Mouse (Mus musculus): ENCODE measurements around the gene Dll3. TPM values are rescaled to one million over a fixed set of nuclear protein-coding genes. Genes with fewer than 3 reads are reported as not detected.

The Dll3 gene
- 0.04 and 0.36 TPM in 2 replicates for polyA plus RNA-seq (2012; rRNA removed; ENCODE audit: low replicate concordance)

GRCm38 (mm10) chr7:28301616-28302433 lies at the start of gene Dll3:
Gene Dll3 (minus strand): TSS chr7:28302238.

DNA sequence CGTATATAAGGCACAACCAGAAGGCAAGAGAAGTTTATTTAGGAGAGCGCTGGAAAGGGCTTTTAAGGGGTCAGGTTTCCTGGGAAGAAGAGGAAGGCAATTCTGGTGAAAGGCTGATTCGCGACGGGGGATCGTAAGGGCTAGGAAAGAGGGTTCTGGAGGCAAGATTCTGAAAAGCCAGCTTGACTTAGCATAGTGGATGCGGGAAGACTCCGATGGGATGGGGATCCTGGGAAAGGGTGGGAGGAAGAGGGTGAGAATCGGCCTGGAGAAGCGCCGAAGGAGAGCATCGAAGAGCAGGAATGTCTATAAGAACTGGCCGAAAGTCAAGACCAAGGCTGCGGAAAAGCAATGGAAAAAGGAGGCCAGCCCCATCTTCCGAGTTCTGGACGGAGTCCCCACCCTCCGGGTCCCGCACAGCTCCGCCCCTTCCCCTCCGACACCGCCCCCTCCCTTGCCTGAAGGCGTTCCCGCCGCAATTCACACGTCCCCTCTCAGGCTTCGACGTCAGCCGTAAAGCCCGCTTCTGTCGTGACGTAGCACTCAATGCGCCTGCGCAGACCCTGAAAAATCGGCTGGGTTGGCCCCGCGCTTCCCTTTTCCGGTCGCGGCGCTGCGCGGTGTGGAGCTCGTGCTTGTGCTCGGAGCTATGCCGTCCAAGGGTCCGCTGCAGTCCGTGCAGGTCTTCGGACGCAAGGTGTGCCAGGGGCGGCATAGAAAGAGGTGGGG lies 48.3 kb upstream of the Dll3 start, which contains the start of gene Rps16:
Rps16 (plus strand) TSS at position 498 of the 729 bp plus-strand sequence.

DNA sequence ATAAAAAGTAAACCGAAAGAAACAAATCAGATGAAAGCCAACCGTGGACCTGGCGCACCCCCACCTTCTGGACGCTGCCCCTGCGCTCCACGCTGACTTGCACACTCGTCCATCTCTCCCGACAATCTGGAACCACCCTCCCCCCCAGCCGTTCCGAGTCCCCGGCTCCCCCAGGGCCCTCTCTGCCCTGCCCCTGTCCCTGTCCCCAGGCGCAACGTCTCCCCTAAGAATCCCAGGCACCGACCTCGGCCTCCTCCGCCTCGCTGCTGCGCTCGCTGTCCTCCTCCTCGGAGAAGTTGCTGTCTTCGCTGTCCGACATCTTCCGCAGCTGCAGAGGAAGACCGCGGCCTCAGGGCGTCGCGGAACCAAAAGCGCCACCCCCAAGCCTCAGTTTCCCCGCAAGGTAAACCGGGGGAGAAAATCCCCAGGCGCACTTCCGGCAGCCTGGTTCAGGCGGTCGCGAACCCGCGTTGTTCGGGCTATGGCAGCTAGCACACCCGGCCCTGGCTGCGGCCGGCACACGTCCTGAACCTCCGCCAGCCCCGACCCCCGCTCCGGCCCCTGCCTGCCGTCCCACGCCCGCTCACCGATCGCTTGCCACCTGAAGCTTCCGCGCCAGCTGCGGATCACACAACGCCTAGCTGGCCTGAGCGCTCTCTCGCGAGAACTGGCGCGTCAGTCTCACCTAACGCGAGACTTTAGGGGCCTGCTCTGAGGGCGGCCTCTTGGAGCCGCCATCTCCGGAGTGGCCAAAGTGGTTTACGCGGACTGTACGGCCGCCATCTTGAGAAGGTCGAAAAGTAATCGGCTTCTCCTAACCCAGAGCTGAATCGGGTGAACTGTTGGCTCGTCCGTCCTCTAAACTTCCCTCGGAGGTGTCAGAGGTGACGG lies 36.3 kb upstream of the Dll3 start, which contains the start of gene Supt5:
Supt5 (minus strand) TSS at position 639 of the 891 bp plus-strand sequence.

GRCm38 (mm10) chr7:28311926-28312543 lies 10.0 kb upstream of the Dll3 start, which contains the start of gene Timm50:
Gene Timm50 (minus strand): TSS chr7:28312072.

DNA sequence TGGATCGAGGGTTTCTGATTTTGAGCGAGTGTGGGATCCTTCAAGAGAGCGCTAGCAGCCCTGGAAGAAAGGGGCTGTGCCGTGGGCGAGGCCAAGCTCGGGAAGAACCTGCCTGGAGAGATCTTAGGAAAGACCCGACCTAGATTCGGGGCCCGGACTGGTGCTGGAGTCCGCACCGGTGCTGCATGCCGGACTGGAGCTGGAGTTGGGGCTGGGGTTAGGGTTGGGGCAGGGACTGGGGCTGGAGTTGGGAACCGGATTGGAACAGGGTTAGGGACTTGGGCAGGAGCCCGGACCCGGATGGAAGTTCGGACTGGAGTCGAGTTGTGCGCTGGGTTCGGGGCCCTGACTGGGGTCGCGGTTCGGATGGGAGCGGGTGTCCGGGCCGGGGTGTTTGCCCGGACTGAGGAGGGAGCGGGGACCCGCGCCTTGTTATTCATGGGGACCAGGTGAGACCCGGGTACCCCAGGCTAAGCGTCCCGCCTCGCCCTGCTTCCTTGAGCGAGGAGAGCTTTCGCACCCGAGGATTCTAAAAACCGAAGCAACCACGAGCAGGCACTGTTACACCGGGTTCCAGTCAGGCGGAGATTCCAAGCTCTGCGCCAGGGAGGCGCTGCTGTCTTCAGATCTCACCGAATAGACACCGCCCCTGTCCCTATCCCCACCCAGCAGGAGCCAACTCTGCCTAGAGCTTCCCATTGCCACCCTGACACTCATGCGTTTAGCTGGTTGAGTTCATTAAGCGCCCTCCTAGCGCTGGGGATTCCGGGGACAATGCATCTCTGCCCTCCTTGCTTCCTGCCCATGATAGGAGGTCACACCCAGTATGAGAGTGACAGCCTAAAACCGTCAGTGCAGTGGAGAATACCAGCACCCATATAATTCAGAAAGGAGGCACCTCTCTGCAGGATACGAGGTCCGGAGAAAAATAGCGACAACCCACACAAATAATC lies 11.1 kb downstream of the Dll3 start, which contains the start of gene Selenov:
Selenov (minus strand) TSS at position 549 of the 953 bp plus-strand sequence.

GRCm38 (mm10) chr7:28277615-28278278 lies 24.3 kb downstream of the Dll3 start, which contains the start of gene Eid2b:
Gene Eid2b (plus strand): TSS chr7:28277739.

GRCm38 (mm10) chr7:28267129-28268041 lies 34.7 kb downstream of the Dll3 start, which contains the start of gene Eid2:
Gene Eid2 (plus strand): TSS chr7:28267881.

Other genes with a start within 250 kb of the Dll3 start
- 0.53 and 54.2 TPM in 2 replicates for gene Fcgbp, start 231.0 kb downstream of the Dll3 start, polyA plus RNA-seq (2012; rRNA removed; ENCODE audit: low replicate concordance)
- 0.08 and 0.11 TPM in 2 replicates for gene 9530053A07Rik, start 172.8 kb downstream of the Dll3 start, polyA plus RNA-seq (2012; rRNA removed; ENCODE audit: low replicate concordance)
- 25.8 and 84.3 TPM in 2 replicates for gene Fbl, start 132.5 kb downstream of the Dll3 start, polyA plus RNA-seq (2012; rRNA removed; ENCODE audit: low replicate concordance)
- 41.7 and 43.4 TPM in 2 replicates for gene Dyrk1b, start 122.8 kb downstream of the Dll3 start, polyA plus RNA-seq (2012; rRNA removed; ENCODE audit: low replicate concordance)
- 4.6 and 9.1 TPM in 2 replicates for gene Eid2, start 34.4 kb downstream of the Dll3 start, polyA plus RNA-seq (2012; rRNA removed; ENCODE audit: low replicate concordance)
- gene Eid2b, start 24.5 kb downstream of the Dll3 start, polyA plus RNA-seq (2012; rRNA removed; ENCODE audit: low replicate concordance), result 6.6 and 12.9 TPM in 2 replicates
- gene Selenov, start 11.1 kb downstream of the Dll3 start, polyA plus RNA-seq (2012; rRNA removed; ENCODE audit: low replicate concordance), result 0.14 and 0.33 TPM in 2 replicates
- 112 and 113 TPM in 2 replicates for gene Timm50, start 9.8 kb upstream of the Dll3 start, polyA plus RNA-seq (2012; rRNA removed; ENCODE audit: low replicate concordance)
- gene Supt5, start 36.5 kb upstream of the Dll3 start, polyA plus RNA-seq (2012; rRNA removed; ENCODE audit: low replicate concordance), result 92.2 and 125 TPM in 2 replicates
- gene Rps16, start 48.4 kb upstream of the Dll3 start, polyA plus RNA-seq (2012; rRNA removed; ENCODE audit: low replicate concordance), result 520 and 1,161 TPM in 2 replicates
- 27.6 and 51.9 TPM in 2 replicates for gene Plekhg2, start 70.4 kb upstream of the Dll3 start, polyA plus RNA-seq (2012; rRNA removed; ENCODE audit: low replicate concordance)
- 35.4 and 86.7 TPM in 2 replicates for gene Zfp36, start 78.0 kb upstream of the Dll3 start, polyA plus RNA-seq (2012; rRNA removed; ENCODE audit: low replicate concordance)
- gene Med29, start 90.5 kb upstream of the Dll3 start, polyA plus RNA-seq (2012; rRNA removed; ENCODE audit: low replicate concordance), result 55.0 and 56.9 TPM in 2 replicates
- gene Paf1, start 90.7 kb upstream of the Dll3 start, polyA plus RNA-seq (2012; rRNA removed; ENCODE audit: low replicate concordance), result 75.4 and 88.0 TPM in 2 replicates
- 9.9 and 15.1 TPM in 2 replicates for gene Gmfg, start 135.2 kb upstream of the Dll3 start, polyA plus RNA-seq (2012; rRNA removed; ENCODE audit: low replicate concordance)
- gene Lrfn1, start 149.7 kb upstream of the Dll3 start, polyA plus RNA-seq (2012; rRNA removed; ENCODE audit: low replicate concordance), result 3.1 and 12.7 TPM in 2 replicates
- not detected in 2 replicates for gene Ifnl2, start 208.2 kb upstream of the Dll3 start, polyA plus RNA-seq (2012; rRNA removed; ENCODE audit: low replicate concordance)
- not detected in 2 replicates for gene Ifnl3, start 220.6 kb upstream of the Dll3 start, polyA plus RNA-seq (2012; rRNA removed; ENCODE audit: low replicate concordance)
- 0.76 and 0.83 TPM in 2 replicates for gene Sycn, start 238.6 kb upstream of the Dll3 start, polyA plus RNA-seq (2012; rRNA removed; ENCODE audit: low replicate concordance)
- 0.11 TPM in 1 of 2 replicates, not detected in the other for gene Nccrp1, start 245.0 kb upstream of the Dll3 start, polyA plus RNA-seq (2012; rRNA removed; ENCODE audit: low replicate concordance)

Measured in subcutaneous adipose tissue, adult 2 months (tissue).